Mouse (Mus musculus) lung, embryonic 16.5 days (tissue): Measurements from ENCODE around the gene Pick1. TPM values are rescaled to one million over a fixed set of nuclear protein-coding genes. Genes with fewer than 3 reads are reported as not detected.
"Not testable (repeated sequence)": the region's sequence is repeated elsewhere in the genome, so short reads cannot be mapped to it uniquely, and the experiment has no call there.

Experiments used
- ATAC-seq: fragments of 200-750 bp; cut with Nextera tagmentation; 2 replicates; pipeline ENCODE4 v1.8.0; 2017; ENCODE audit warnings: low read depth, mild to moderate bottlenecking, moderate library complexity
- H3K27ac ChIP-seq: fragments of 300-500 bp; sonication (generic); 2 replicates; pipeline ENCODE4 v1.5.1; 2014; ENCODE audit warnings: mild to moderate bottlenecking, control low read depth, low read length
- H3K27me3 ChIP-seq: fragments of 300-500 bp; sonication (generic); 2 replicates; pipeline ENCODE4 v1.6.1; 2014; ENCODE audit warnings: low read depth, low read length, mixed read lengths; ENCODE audit not compliant: control insufficient read depth, insufficient read depth
- H3K36me3 ChIP-seq: fragments of 300-500 bp; sonication (generic); 2 replicates; pipeline ENCODE4 v1.6.1; 2014; ENCODE audit warnings: low read length; ENCODE audit not compliant: control insufficient read depth, insufficient read depth
- H3K4me1 ChIP-seq: fragments of 300-500 bp; sonication (generic); replicated peaks from 2 replicates; pipeline ENCODE4 v1.6.1; 2014; ENCODE audit warnings: low read length, mixed read lengths; ENCODE audit not compliant: control insufficient read depth, insufficient read depth
- H3K4me2 ChIP-seq: fragments of 300-500 bp; sonication (generic); 2 replicates; pipeline ENCODE4 v1.6.1; 2014; ENCODE audit warnings: low read depth, low read length, control low read depth
- H3K4me3 ChIP-seq: fragments of 300-500 bp; sonication (generic); 2 replicates; pipeline ENCODE4 v1.5.1; 2014; ENCODE audit warnings: mild to moderate bottlenecking, low read length, control low read depth
- H3K9ac ChIP-seq: fragments of 300-500 bp; sonication (generic); 2 replicates; pipeline ENCODE4 v1.6.1; 2014; ENCODE audit warnings: low read length, control low read depth
- H3K9me3 ChIP-seq: fragments of 300-500 bp; sonication (generic); 2 replicates; pipeline ENCODE4 v1.6.1; 2016; ENCODE audit warnings: low read length; ENCODE audit not compliant: control insufficient read depth
- WGBS: fragments of 180-500 bp; shearing (Covaris S2); extraction: QIAGEN DNeasy Blood & Tissue Kit; methylation state at CpG from one replicate; pipeline ENCODE4 v1.1.7; 2014; 5-methylcytosine and 5-hydroxymethylcytosine counted together
- polyA plus RNA-seq: library from polyadenylated mRNA; unstranded; fragments of >200 nt; fragmentation: Nextera tagmentation; extraction: Ambion mirVana; gene quantifications from 2 replicates; pipeline ENCODE4 v1.2.1, GENCODE M21; 2015

The Pick1 gene
- polyA plus RNA-seq, 1 experiment from 2014 or later = 41.2 TPM

GRCm38 (mm10) chr15:79219572-79219971, 9.4 kb upstream of the Pick1 start:
- H3K36me3 ChIP-seq = no peaks in the 10 kb centered on the region
- 0% methylated on average over 1 of the region's 1 CpGs for WGBS
- H3K27me3 ChIP-seq = no peaks in the 10 kb centered on the region; the same call in 1 of the 2 replicates
- 0 out of 2 replicates have a peak, but pooled peaks have one; percentile 23 for ATAC-seq
- H3K9ac ChIP-seq = no peak overlapping the region
- no peaks in the 10 kb centered on the region for H3K4me1 ChIP-seq
- no peak overlapping the region for H3K27ac ChIP-seq
- no peaks in the 10 kb centered on the region for H3K9me3 ChIP-seq
- H3K4me2 ChIP-seq = no peak overlapping the region
- no peak overlapping the region for H3K4me3 ChIP-seq

- Histone ChIP-seq H3K36me3 (no peaks in the 10 kb centered on the region), H3K9ac (no peak overlapping the region), H3K4me1 (no peaks in the 10 kb centered on the region), H3K4me2 (no peak overlapping the region), H3K4me3 (no peak overlapping the region), H3K27ac (no peak overlapping the region), H3K9me3 (no peaks in the 10 kb centered on the region), H3K27me3 (no peaks in the 10 kb centered on the region; the same call in 1 of the 2 replicates)
- 14% methylated on average over 5 of the region's 5 CpGs for WGBS
- no peak for ATAC-seq
Measured at GRCm38 (mm10) chr15:79223641-79224040, 5.3 kb upstream of the Pick1 start.

GRCm38 (mm10) chr15:79224685-79225084, 4.3 kb upstream of the Pick1 start:
- no peak overlapping the region for H3K4me2 ChIP-seq
- WGBS = 12% methylated on average over 5 of the region's 5 CpGs
- no peak overlapping the region for H3K27ac ChIP-seq
- H3K9ac ChIP-seq = no peak overlapping the region
- H3K9me3 ChIP-seq = no peaks in the 10 kb centered on the region
- H3K4me1 ChIP-seq = peaks cover 1% of the 10 kb centered on the region; the same call in 1 of the 2 replicates
- H3K36me3 ChIP-seq = no peaks in the 10 kb centered on the region
- ATAC-seq = peak; percentile 50
- H3K27me3 ChIP-seq = no peaks in the 10 kb centered on the region; the same call in 1 of the 2 replicates
- H3K4me3 ChIP-seq = no peak overlapping the region

GRCm38 (mm10) chr15:79225780-79226179, 3.2 kb upstream of the Pick1 start:
- ATAC-seq = not testable (repeated sequence)

GRCm38 (mm10) chr15:79235268-79235667, 6.3 kb downstream of the Pick1 start:
- WGBS = 58% methylated on average over 9 of the region's 9 CpGs
- no peak overlapping the region for H3K4me2 ChIP-seq
- H3K4me3 ChIP-seq = no peak overlapping the region
- H3K9me3 ChIP-seq = no peaks in the 10 kb centered on the region
- ATAC-seq = no peak
- H3K27me3 ChIP-seq = no peaks in the 10 kb centered on the region
- H3K27ac ChIP-seq = no peak overlapping the region
- H3K9ac ChIP-seq = no peak overlapping the region
- H3K36me3 ChIP-seq = peaks cover 11% of the 10 kb centered on the region; the same call in 1 of the 2 replicates
- no peaks in the 10 kb centered on the region for H3K4me1 ChIP-seq

More at GRCm38 (mm10) chr15:79225780-79226179, 3.2 kb upstream of the Pick1 start:
- not testable (repeated sequence) for H3K4me2 ChIP-seq, H3K9ac ChIP-seq, H3K9me3 ChIP-seq, H3K27me3 ChIP-seq, H3K27ac ChIP-seq, H3K4me3 ChIP-seq, H3K4me1 ChIP-seq, H3K36me3 ChIP-seq
- 64% methylated on average over 2 of the region's 2 CpGs for WGBS

GRCm38 (mm10) chr15:79238036-79238435, 9.1 kb downstream of the Pick1 start:
- H3K4me2 ChIP-seq = no peak overlapping the region
- ATAC-seq = no peak
- H3K4me3 ChIP-seq = no peak overlapping the region
- H3K9me3 ChIP-seq = no peaks in the 10 kb centered on the region
- no peaks in the 10 kb centered on the region for H3K27me3 ChIP-seq
- WGBS = 85% methylated on average over 6 of the region's 6 CpGs
- H3K4me1 ChIP-seq = no peaks in the 10 kb centered on the region
- H3K9ac ChIP-seq = no peak overlapping the region
- peaks cover 25% of the 10 kb centered on the region for H3K36me3 ChIP-seq
- no peak overlapping the region for H3K27ac ChIP-seq

GRCm38 (mm10) chr15:79242574-79243233, 13.7 kb downstream of the Pick1 start:
- Histone ChIP-seq H3K9me3 (no peaks in the 10 kb centered on the region), H3K27ac (no peak overlapping the region), H3K9ac (no peak overlapping the region), H3K36me3 (peaks cover 23% of the 10 kb centered on the region), H3K4me2 (no peak overlapping the region), H3K27me3 (no peaks in the 10 kb centered on the region), H3K4me1 (peaks cover 9% of the 10 kb centered on the region; the same call in 1 of the 2 replicates), H3K4me3 (no peak overlapping the region)
- WGBS = 69% methylated on average over 13 of the region's 13 CpGs
- peak; percentile 35 for ATAC-seq

- H3K27ac ChIP-seq = peak overlapping the region; percentile 23
- peak; percentile 97 for ATAC-seq
- H3K4me3 ChIP-seq = no peak overlapping the region
- 13% methylated on average over 10 of the region's 10 CpGs for WGBS
- no peak overlapping the region for H3K9ac ChIP-seq
- H3K4me1 ChIP-seq = peaks cover 9% of the 10 kb centered on the region; the same call in 1 of the 2 replicates
- H3K4me2 ChIP-seq = no peak overlapping the region
- no peaks in the 10 kb centered on the region for H3K27me3 ChIP-seq
- no peaks in the 10 kb centered on the region for H3K9me3 ChIP-seq
- peaks cover 23% of the 10 kb centered on the region for H3K36me3 ChIP-seq
Measured at GRCm38 (mm10) chr15:79243234-79244042, 14.5 kb downstream of the Pick1 start.
